Mouse (Mus musculus): ENCODE data around the gene Clasp2.

DNA sequence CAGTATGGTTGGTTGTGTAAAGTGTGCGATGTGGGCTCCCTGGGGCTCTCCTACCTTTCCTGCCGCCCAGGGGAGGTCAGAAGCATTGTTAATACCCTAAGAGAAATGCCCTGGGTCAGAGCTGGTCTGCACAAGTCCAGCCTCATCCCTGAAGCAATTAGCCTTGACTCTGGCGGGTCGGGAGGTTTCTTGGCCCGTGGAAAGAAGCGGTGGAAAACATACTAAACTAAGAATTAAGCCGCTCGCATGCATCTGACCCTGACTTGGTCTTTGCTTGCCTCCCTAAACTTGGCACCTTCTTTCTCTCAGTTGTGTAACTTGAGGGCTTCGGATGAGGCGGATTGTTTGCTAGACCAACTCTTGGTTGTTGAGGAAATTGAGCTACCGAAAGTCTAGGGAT, 191.2 kb downstream of the Clasp2 start:
- TF ChIP-seq TCF12 (IDR thresholded peaks at IDR 0.05; ENCODE audit: insufficient read depth, poor library complexity, severe bottlenecking) (no peak), MAX (IDR thresholded peaks at IDR 0.05; ENCODE audit: low read depth) (no peak), POLR2A (IDR thresholded peaks at IDR 0.05; ENCODE audit: insufficient read length, low read depth) (no peak)
